Mouse (Mus musculus) megakaryocyte-erythroid progenitor cell, adult 5 weeks (primary cell): ENCODE data around the gene Abcf1. TPM values are rescaled to one million over a fixed set of nuclear protein-coding genes. Genes with fewer than 3 reads are reported as not detected.

Source experiments
- polyA plus RNA-seq: library from polyadenylated mRNA; stranded (reverse); fragments of >175 nt; gene quantifications from 2 replicates; pipeline ENCODE4 v1.2.3, GENCODE M21; 2012

Abcf1 gene
- polyA plus RNA-seq = 147 and 199 TPM in 2 replicates

DNA sequence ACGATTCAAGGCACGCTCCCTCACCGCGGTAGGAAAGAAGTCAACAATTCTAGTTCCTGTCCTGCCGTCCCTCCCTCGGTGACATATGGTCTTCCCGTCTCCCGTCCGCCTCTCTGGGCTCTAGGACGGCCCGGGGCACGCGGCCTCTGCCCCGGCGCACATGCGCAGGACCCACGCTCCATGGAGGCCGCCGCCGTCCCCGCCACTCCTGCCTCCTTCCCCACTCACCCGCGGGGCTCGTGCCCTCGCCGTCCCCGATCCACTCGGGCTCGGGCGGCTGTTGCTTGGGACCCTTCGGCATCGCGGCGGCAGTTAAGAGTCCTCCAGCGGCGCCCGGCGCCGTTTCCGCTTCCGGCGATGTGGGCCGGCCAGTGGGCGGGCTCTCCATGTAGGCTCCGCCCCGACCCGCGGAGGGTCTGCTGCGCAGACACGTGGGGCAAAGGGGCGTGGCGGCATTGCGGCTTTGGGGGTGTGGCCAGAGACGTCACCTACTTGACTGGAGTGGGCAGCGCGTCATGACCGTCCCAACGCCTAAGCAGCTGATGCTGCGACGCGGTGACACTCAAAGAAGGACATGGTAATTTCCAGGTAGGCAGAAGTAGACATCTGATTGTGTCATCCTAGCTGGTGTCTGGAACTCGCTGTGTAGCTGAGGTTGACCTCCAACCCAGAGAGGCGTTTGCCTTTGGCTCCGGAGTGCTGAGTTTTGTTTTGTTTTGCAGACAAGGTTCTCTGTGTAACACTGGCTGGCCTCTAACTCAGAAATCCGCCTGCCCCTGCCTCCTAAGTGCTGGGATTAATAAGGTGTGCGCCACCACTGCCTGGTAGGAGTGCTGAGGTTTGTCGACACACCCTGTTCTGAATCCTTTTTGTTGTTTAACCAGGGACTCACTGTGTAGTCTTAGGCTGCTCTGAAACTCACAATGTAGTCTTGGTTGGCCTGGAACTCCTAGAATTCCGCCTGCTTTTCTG is at the start of gene Abcf1:
Gene Abcf1, minus strand, starts transcription at position 344 of the 972 bp plus-strand sequence.

DNA sequence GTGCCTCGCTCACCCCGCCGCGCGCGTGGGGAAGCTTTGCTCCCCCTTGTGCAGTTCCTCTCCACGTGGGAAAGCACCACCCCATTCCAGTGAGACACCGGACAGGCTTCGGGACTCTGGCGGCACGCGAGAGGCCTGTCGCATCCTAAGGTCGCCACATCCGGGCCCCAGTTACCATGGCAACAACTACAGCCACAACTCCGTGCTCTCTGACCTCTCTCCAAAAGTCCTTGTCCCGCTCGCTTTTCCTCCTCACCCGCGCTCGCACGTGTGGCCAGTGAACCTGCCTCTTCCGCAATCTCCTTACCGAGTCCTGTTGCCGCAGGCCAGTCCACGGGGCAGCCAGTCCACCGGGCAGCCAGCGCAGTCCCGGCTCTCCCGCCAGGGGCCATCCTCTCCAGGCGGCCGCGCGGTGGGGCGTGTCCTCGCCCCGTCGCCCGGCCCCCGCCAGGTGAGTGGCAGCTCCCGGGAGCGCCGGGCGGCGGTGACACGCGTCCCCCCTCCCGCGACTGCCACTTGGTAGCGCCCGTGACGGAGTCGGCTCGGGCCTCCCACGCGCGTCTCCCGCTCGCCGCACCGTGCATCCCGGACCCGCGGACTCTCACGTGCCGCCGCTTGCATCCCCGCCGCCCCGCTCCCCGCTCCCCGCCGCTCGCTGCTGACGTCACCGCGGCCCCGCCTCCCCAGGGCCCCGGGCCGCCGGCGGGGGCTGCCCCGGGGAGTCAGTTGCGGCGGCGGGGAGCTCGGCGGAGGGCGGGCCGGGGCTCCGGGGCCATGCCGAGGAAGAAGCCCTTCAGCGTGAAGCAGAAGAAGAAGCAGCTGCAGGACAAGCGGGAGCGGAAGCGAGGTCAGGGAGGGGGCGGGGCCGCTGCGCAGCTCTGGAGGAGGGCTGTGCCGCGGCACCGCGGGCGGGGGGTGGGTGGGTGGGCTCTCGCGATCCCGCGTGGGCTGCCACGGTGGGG is 10.1 kb upstream of the Abcf1 start, which contains the start of the genes Gnl1 and Prr3:
Gene Gnl1, plus strand, starts transcription at position 451 of the 962 bp plus-strand sequence.
Gene Prr3, minus strand, starts transcription at position 836 of the 962 bp plus-strand sequence.

DNA sequence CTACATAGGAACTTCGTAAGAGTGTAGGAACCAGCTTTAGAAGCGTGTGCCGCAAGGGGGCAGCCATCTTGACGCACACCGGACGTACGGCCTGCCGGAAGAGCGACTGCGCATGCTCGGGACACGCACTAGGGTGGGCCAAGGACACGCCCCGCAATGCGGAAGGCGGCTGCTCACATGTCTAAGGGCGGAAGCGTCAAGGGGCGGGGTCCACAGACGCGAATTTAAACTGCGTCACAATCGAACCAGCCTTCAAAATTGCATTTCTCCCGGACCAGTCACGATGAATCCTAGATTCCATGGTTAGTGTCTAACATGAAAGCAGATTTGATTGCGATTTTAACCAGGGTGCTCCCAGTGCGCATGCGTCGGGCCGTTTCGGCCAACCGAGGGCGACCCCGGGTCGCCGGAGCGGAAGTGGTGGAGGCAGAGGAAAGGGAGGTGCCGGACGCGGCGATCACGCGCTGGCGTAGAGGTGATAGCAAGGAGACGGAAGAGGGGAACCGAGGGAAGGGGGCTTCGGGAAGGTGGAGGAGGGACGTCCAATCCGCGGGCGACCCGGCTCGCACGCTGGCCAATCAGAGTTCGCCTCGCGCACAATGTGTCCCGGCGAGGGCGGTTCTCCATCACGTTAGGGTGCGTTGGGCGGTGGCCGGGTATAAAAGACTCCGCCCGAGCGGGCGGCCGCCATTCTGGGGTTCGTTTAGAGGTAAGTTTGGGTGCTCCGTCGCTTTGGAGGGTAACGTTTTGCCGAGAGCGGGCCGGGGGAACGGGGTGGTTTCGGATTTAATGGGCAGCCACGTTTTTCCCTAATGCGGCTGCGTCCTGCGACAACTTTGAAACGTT is 53.0 kb downstream of the Abcf1 start, which contains the start of the genes Mrps18b and Ppp1r10:
Gene Mrps18b, minus strand, starts transcription at position 93 of the 846 bp plus-strand sequence.
Gene Ppp1r10, plus strand, starts transcription at position 138 of the 846 bp plus-strand sequence.

DNA sequence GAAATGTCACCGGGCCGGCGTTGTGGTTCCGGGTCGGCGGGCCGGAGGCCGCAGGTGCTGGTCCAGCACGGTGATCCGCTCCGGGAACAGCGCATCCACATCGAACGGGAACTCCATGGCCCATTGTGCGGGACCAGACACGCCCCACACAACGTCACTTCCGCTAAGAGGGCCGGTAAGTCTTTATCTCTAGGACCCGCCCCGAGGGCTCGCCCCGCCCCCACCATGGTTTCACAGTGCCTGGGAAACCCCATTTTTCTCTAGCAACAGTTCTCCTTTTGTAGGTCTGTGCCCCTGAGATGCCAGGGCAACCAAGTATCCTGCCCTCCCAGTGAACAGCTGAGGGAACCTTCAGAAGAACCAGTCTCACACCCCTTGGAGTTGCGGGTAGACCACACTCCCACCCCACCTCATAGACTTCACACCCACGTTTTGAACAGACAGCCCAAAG is 59.6 kb downstream of the Abcf1 start, which contains the start of gene Atat1:
Gene Atat1, minus strand, starts transcription at position 157 of the 451 bp plus-strand sequence.

Other genes starting within 250 kb of the Abcf1 start
- 131 and 159 TPM in 2 replicates for gene Ier3, start 148.1 kb downstream of the Abcf1 start, polyA plus RNA-seq
- gene Flot1, start 146.5 kb downstream of the Abcf1 start, polyA plus RNA-seq = 86.8 and 112 TPM in 2 replicates
- gene Tubb5, start 131.5 kb downstream of the Abcf1 start, polyA plus RNA-seq = 310 and 318 TPM in 2 replicates
- 20.6 and 21.4 TPM in 2 replicates for gene Mdc1, start 128.2 kb downstream of the Abcf1 start, polyA plus RNA-seq
- gene Nrm, start 108.4 kb downstream of the Abcf1 start, polyA plus RNA-seq = 36.4 and 39.2 TPM in 2 replicates
- gene Ppp1r18, start 104.2 kb downstream of the Abcf1 start, polyA plus RNA-seq = 108 and 116 TPM in 2 replicates
- gene Dhx16, start 89.9 kb downstream of the Abcf1 start, polyA plus RNA-seq = 55.5 and 78.6 TPM in 2 replicates
- gene 2310061I04Rik, start 72.3 kb downstream of the Abcf1 start, polyA plus RNA-seq = 115 and 120 TPM in 2 replicates
- 20.1 and 28.3 TPM in 2 replicates for gene Atat1, start 59.7 kb downstream of the Abcf1 start, polyA plus RNA-seq
- 7.6 and 13.3 TPM in 2 replicates for gene Mrps18b, start 53.4 kb downstream of the Abcf1 start, polyA plus RNA-seq
- 37.9 and 38.9 TPM in 2 replicates for gene Ppp1r10, start 53.3 kb downstream of the Abcf1 start, polyA plus RNA-seq
- 103 and 140 TPM in 2 replicates for gene Gnl1, start 10.1 kb upstream of the Abcf1 start, polyA plus RNA-seq
- 43.9 and 60.7 TPM in 2 replicates for gene Prr3, start 10.5 kb upstream of the Abcf1 start, polyA plus RNA-seq
- gene H2-T24, start 50.8 kb upstream of the Abcf1 start, polyA plus RNA-seq = 0.94 and 2.0 TPM in 2 replicates
- 172 and 205 TPM in 2 replicates for gene H2-T23, start 63.1 kb upstream of the Abcf1 start, polyA plus RNA-seq
- 22.4 and 24.0 TPM in 2 replicates for gene H2-T22, start 73.0 kb upstream of the Abcf1 start, polyA plus RNA-seq
- gene Gm6034, start 73.2 kb upstream of the Abcf1 start, polyA plus RNA-seq = 0.03 TPM in 1 of 2 replicates, not detected in the other
- gene Gm11127, start 88.6 kb upstream of the Abcf1 start, polyA plus RNA-seq = 0.09 TPM in 1 of 2 replicates, not detected in the other
- 0.06 TPM in 1 of 2 replicates, not detected in the other for gene Gm19684, start 151.9 kb upstream of the Abcf1 start, polyA plus RNA-seq
- gene Gm7030, start 159.7 kb upstream of the Abcf1 start, polyA plus RNA-seq = not detected in 2 replicates
- gene Gm8909, start 198.8 kb upstream of the Abcf1 start, polyA plus RNA-seq = not detected in 2 replicates
- gene H2-T3, start 220.5 kb upstream of the Abcf1 start, polyA plus RNA-seq = 0.16 TPM in 1 of 2 replicates, not detected in the other